Mouse (Mus musculus) common myeloid progenitor, adult 5-6 weeks (primary cell): ENCODE results near the gene Gab2. TPM values are rescaled to one million over a fixed set of nuclear protein-coding genes. Genes with fewer than 3 reads are reported as not detected.

Experiments used
- ATAC-seq: replicated peaks from 2 replicates; pipeline ENCODE4 v1.8.0; 2016; ENCODE audit warnings: low read depth, mild to moderate bottlenecking, moderate TSS enrichment, inconsistent platforms; ENCODE audit not compliant: poor library complexity, severe bottlenecking
- total RNA-seq: library from RNA; stranded (forward); fragments of 200-1000, 187-1606 nt; gene quantifications from 2 replicates; pipeline ENCODE4 v1.2.3, GENCODE M21; 2017

Gab2 gene
- total RNA-seq, 1 experiment from 2014 or later = 16.8 TPM

- ATAC-seq = no peak
Observed at GRCm38 (mm10) chr7:97309461-97310340, 228.3 kb downstream of the Gab2 start.

- ATAC-seq = no peak
Observed at GRCm38 (mm10) chr7:97310341-97310635, 228.9 kb downstream of the Gab2 start.

DNA sequence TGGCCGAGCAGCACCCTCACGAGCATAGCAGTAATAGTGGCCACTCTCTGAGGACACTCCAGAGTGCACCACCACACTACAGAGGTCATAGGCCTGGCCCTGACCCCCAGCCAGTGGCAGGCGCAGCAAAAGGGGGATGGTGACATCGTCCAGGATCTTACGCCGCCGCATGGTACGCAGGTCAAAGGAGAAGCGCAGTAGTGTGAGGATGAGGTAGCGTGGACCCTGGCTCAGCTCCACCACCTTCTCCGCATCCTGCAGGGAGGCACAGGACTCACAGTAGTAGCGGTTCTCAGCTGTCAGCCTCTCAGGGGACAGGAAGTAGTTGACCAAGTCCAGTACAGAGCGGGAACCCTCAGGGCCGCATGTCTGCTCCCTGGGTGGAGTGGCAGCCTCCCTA, 230.2 kb downstream of the Gab2 start:
- no peak for ATAC-seq

DNA sequence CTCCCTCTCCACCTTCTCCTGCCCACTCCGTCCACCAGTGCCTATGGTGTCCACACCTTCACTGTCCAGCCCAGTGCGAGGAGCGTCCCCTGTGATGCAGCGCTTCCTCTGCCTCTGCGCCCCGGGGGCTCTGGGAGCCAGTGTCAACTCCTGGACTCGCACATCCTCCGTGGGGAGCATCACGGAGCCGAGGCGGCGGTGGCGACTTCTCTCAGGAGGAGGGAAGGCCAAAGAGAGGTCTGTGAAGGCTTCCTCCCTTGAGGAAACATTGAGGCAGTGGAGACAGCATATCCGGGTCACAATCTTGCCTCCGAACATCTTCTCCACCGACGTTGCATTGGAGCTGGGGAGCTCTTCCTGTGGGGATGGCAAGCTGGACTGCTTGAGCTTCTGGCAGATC, 230.8 kb downstream of the Gab2 start:
- no peak for ATAC-seq

DNA sequence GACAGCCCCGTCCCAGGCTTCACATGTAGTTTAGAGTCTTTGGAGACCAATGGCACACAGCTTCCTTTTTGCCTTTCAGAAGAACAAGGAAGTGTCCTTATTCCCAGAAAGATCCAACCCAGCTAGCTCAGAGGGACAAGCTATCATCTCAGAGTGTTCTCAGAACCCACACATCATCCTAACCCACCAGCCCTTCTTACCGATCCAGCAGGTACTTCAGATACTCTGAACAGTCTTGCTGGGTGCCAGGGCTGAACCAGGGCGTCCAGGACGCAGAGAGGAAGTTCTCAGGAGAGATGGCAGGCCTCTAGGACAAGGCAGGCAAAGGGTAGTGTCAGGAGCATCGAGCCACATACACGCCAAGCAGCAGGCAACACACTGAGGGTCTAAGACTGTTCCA, 231.5 kb downstream of the Gab2 start:
- ATAC-seq = no peak

GRCm38 (mm10) chr7:97313364-97313995, 232.1 kb downstream of the Gab2 start:
- ATAC-seq = no peak

- no peak for ATAC-seq
Observed at GRCm38 (mm10) chr7:97314646-97315045, 233.3 kb downstream of the Gab2 start.

DNA sequence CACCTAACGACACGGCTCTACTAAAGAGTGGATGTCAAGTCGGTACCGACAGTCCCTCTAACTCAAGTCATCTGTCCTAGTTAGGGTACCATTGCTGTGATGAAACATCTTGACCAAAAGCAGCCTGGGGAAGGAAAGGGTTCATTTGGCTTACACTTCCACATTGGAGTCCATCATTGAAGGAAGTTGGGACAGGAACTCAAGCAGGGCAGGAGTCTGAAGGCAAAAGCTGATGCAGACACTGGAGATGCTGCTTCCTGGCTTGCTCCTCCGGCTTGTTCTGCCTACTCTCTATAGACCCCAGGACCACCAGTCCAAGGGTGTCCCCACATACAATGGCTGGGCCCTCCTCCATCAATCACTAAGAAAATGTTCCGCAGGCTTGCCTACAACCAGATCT, 234.3 kb downstream of the Gab2 start:
- ATAC-seq = no peak

- no peak for ATAC-seq
Observed at GRCm38 (mm10) chr7:97317706-97318105, 236.3 kb downstream of the Gab2 start.

DNA sequence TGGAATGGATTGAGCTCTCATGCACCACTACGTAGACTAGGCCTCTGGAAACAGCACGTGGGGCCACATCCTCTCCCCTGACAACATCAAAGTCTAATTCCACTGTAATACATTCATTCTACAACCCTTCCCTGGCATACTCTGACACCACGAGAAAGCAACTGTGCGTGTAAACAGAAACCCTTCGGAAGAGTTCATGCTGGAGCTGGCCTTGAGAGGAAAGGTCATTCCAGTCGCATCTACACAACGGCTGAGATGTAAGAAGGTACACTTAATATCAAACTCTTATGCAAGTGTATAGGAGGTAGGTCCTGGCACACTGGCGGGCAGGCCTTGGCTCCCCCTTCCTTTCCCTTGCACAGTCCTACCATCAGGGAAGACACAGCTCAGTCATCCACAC, 243.0 kb downstream of the Gab2 start:
- ATAC-seq = no peak

DNA sequence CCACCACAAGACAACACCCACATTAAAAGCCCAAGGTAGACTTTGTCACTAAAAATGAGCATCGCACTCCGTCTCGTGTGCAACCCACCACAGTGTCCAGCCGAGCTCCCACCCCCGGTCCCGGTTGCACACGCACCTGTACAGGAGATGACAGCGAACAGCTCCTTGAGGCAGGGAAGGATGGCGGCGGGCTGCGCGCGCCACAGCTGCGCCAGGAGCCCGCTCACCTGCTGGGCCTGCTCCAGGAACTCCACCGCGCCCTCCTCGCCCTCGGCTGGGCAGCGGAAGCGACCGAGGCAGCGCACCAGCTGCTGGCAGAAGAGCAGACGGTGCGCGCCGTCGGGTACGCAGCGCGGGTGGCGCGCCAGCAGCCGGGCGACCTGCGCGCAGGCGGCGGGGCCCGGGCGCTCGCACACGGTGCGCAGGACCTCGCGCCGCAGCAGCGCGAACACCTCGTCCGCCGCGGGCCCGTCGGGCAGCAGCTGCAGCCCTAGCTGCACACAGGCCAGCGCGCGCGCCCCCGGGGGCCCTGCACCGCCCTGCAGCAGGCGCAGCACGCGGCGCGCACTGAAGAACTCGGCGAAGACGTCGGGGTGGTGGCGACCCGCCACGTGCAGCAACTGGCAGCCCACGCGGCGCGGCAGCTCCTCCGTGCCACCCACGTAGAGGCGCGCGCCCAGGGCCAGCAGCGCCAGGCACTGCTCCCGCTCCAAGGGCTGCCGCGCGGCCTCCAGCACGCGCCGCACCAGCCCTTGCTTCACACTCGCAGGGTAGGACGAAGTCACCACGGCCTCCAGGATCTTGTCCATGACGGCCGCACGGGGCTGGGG, 244.0 kb downstream of the Gab2 start:
- ATAC-seq = no peak

- ATAC-seq = no peak
Observed at GRCm38 (mm10) chr7:97327376-97327775, 246.0 kb downstream of the Gab2 start.

DNA sequence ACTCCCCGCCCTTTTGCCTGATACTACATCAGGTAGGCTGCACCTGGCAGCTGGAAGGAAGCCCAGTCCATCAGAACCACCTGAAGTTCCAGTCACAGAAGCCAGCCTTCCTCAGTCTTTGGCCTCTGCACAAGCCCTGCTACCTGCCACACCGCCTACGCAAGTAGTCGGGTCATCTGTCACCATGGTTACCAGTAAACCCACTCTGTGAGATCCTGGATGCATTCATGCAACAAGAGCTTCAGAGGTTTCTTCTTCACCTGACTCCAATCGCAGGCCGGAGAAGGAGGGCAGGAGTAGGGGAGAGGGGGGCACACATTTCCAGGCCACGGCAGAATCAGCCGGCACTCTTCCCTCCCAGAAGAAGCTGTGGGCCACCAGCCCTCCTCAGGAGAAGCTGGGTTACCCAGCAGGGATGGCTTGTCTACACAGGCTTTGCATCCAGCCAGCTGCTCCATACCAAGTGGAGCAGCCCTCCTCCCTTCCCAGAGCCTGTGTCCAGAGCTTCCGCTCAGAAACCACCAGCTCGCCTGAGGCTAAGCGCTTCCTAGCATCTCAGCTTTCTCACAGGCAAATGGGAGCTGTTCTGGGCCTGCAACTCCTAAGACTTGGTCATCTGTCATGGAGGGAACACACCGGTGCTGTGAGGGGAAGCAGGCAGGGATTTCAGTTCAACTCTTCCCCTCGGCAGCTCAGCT, 247.7 kb downstream of the Gab2 start:
- ATAC-seq = no peak

DNA sequence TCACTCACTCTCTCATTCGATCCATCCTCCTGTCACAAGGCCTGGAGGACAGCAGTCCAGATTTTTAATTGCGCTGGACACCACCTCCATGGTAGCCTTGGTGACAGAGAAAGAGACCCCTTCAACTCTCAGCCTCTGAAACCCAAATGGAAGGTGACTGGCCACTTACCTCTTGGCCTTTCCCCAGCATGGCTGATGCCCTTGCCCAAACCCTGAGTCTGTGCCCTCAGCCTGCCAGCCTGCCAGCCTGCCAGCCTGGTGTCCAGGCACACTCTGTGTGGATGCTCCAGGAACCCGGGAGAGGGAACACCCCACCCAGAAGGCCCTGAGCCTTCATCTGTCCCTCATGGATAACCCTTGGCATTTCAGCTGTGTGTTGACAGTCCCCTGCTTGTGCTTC, 248.3 kb downstream of the Gab2 start:
- ATAC-seq = no peak

- no peak for ATAC-seq
Observed at GRCm38 (mm10) chr7:97330931-97331645, 249.7 kb downstream of the Gab2 start.

- ATAC-seq = peak; percentile 87
Observed at GRCm38 (mm10) chr7:97331726-97332666, 250.6 kb downstream of the Gab2 start, which contains the start of the genes Usp35 and Kctd21. Gene Usp35 (minus strand): TSS chr7:97332020. Gene Kctd21 (plus strand): TSS chr7:97332327.

DNA sequence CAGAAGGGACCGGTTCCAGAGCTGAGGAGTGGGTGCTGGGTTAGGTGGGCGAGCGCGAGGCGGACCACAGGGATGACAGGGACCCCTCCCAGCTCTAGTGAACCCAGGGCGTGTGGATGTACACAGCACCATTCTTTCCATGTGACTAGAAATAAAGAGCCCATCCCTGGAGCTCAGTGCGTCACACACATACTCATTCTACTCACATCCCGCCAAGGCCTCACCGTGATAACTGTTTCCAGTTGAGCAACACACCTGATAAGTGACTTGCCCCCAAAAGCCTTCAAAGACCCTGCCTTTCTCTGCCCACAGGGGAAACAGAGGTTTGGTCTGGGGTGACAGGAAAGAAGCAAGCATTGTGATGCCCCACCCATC, 251.3 kb downstream of the Gab2 start:
- ATAC-seq = peak; percentile 6

GRCm38 (mm10) chr7:97333113-97333898, 251.9 kb downstream of the Gab2 start:
- ATAC-seq = peak; percentile 6
